Mouse (Mus musculus) adrenal gland (tissue): ENCODE measurements around the gene Fndc3b.

Source experiments
- intact Hi-C: fragments of 180-260 bp; cut with DNase I; formaldehyde crosslinking; loops from one replicate; pipeline ENCODE4 v1.15.1; 2025

The Fndc3b gene

DNA sequence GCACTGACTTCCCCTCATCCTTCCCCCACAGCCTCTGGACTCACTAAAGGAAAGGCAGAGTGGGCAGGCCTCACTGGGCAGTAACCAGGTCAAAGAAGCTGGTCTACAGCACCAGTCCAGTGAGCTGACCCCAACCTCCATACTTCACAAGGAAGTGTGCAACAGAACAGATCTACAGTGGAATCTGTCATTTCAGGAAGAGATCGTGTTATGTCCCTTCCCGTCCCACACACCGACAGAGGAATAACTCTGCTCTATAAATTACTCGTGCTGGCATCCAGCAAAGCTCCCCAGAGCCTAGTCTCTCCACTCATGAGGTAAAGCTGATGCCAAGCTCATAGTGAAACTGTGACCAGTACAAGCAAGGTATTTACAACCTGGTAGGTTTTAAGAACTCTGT is 27.7 kb downstream of the Fndc3b start:
- intact Hi-C loops: no loop called here

- intact Hi-C loops: no loop called here
Measured at GRCm38 (mm10) chr3:27677574-27677973, 33.5 kb downstream of the Fndc3b start.

DNA sequence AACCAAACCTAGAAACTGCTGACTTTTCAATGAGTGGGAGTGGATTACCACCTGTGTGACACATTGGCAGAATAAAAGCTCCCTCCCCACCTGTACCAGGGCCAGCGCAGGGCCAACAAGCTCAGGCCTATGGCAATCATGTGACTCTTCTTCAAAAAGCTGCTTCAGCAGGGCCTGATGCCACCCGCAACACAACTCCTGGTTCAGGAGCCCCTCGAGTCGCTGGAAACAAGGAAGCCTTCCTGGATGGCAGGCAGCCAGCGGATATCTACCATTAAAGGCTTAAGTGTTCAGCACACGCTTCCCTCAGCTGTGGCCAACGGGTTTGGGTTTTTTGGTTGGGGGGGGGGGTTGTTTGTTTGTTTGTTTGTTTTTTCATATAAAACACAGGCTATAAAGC is 37.4 kb downstream of the Fndc3b start:
- intact Hi-C loops: no loop called here

- intact Hi-C loops: no loop called here
Measured at GRCm38 (mm10) chr3:27670416-27670815, 40.7 kb downstream of the Fndc3b start.

DNA sequence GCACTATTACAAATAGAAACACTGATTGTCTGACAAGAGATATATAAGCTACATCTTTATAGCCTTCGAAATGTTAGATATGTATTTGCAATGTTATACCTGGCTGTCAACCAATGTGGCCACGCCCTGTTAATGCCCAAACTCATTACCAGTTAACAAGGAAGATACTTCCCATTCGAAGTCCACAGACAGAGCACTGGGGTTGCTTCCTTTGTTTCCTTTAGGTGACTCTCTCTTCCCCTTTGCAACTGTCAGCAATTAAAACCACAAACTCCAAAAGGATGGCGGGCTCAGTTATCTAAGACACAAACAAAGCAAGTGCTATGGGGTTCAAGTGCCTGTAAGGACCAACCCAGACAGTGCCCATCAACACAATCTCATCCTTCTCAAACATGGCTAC is 43.8 kb downstream of the Fndc3b start:
- intact Hi-C loops: no loop called here

DNA sequence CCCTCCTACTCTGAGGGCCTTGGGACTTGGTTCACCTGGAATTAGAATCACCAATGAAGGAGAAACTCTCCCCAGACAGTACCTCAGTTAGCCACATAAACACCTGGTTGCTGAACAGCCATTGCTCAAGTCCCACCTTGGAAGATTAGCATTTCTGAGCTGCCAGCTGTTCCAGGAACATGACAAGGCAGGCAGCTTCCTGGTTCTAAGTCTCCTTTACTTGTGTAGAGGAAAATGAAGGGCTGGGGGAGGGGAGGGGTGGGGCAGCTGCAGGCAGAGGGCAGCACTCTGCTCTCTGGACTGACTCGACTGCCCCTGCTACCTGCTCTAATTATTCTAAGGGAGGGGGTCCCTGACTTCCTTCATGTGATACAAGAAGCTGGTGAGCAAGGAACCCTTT is 45.8 kb downstream of the Fndc3b start:
- intact Hi-C loops: no loop called here

DNA sequence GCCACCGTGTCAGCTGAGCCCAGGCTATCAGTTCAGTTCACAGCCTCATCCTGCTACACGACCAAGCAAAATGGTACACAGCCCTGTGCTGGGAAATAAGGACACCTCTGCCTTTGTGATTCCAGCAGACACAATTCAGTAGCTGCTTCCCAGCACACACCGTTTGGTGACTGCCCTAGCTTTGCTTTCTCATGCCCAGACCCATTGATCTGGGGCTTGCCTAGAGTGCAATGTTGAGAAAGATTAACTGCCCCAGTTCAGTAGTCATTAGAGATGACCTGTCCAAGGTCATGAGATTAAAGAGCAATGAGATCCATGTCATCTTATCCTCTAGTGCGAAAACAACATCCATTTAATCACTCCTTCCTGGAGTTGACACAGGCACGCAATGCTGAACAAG is 47.9 kb downstream of the Fndc3b start:
- intact Hi-C loops: no loop called here

DNA sequence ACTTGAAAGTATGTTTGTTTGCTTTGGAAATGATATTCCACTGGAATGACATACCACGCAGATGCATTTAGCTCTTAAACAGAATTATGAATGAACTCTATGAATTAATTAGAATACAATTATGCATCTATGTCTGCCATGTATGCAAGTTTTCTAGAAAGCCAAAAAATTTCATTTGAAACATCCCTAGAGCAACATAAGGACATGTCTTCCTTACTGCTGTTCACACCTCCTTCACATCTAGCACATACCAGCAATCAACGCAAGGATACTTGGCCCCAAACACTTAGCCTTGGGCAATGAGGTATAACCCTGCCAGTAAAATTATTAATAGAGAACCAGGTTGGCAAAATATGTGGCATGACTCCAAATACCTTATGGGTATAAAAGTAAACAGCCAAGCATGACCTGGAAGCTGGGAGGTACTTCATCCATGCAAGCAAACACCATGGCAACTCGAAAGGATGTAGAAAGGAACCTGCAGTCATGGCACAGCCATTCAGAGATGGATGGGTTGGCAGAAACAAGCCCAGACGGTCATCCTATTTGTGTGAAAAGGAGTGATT is 52.8 kb downstream of the Fndc3b start:
- intact Hi-C loops: loop anchor here (5.0 kb wide), 1 partner anchor 41 kb away; no protein-coding TSS in a partner anchor

- intact Hi-C loops: loop anchor here (5.0 kb wide), 1 partner anchor 40 kb away; no protein-coding TSS in a partner anchor
Measured at GRCm38 (mm10) chr3:27656764-27657390, 54.2 kb downstream of the Fndc3b start.

DNA sequence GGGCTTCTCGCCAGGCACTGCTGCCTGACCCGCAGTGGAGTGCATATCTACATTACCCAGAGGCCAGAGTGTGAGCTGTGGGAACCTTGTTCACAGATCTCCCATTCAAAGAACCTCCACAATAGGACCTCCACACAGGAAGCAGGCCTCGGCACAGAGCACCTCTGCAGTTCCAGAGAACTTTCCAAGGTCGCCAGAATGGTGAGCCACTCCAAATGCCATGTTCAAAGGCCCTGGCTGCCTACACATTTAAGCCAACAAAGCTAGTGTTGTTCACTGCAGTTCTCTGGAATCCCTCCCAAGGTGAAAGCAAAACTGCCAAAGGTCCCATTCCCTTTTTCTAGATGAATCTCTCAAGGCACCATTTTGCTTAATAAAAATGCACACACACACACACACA is 55.4 kb downstream of the Fndc3b start:
- intact Hi-C loops: loop anchor here (5.0 kb wide), 1 partner anchor 38 kb away; no protein-coding TSS in a partner anchor

GRCm38 (mm10) chr3:27655042-27655441 is 56.1 kb downstream of the Fndc3b start:
- intact Hi-C loops: loop anchor here (5.0 kb wide), 1 partner anchor 38 kb away; no protein-coding TSS in a partner anchor

GRCm38 (mm10) chr3:27652451-27653011 is 58.6 kb downstream of the Fndc3b start:
- intact Hi-C loops: loop anchor here (5.0 kb wide), 1 partner anchor 35 kb away; no protein-coding TSS in a partner anchor

DNA sequence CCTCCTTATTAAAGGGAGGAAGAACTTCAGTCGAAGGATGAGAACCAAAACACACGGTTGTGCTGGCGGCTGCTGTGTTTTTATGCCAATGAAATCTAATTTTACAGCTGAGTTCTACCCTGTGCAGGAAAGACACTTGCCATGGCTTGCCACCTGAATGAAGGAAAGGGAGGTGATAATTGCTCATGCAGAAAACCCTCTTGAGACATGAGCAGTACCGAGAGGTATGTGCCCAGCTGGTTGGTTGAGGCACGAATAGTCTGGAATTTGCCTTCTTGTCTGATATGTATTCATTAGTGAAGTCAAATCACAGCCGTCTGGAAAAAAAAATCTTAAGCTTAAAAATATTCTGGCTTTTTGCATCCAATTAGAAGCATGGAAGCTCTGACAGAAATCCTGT is 59.4 kb downstream of the Fndc3b start:
- intact Hi-C loops: loop anchor here (5.0 kb wide), 1 partner anchor 36 kb away; no protein-coding TSS in a partner anchor

DNA sequence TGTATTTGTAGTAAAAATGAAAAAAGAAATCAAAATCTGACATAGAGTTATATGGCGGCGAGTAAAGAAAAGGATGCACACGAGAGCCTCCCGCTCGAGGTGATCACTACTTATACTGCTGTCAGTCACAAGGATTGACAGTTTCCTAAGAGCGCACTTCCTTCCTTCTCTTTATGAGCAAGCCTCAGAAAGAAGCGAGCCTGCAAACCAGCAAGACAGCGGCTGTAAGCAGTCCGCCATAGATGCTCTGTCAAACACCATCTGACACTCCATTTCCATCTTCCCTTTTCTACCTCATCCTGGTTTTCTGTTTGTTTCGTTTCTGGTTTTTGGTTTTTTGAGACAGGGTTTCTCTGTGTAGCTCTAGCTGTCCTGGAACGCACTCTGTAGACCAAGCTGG is 61.0 kb downstream of the Fndc3b start:
- intact Hi-C loops: loop anchor here (5.0 kb wide), 1 partner anchor 37 kb away; no protein-coding TSS in a partner anchor

DNA sequence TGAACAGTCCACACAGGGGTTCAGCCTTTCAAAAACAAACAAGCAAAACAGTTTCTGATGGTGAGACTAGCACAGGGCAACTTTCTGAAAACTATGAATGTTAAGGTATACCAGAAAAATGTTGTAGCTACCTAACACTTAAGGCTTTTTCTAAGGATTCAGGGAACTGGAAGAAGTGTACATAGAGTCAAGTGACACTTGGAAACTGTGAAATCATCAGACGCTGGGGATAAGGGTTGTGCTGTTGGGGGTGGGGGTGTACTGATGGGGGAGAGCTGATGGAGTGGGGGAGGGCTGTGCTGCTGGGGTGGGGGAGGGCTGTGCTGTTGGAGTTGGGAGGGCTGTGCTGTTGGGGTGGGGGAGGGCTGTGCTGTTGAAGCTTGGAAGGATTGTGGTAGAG is 61.8 kb downstream of the Fndc3b start:
- intact Hi-C loops: no loop called here

DNA sequence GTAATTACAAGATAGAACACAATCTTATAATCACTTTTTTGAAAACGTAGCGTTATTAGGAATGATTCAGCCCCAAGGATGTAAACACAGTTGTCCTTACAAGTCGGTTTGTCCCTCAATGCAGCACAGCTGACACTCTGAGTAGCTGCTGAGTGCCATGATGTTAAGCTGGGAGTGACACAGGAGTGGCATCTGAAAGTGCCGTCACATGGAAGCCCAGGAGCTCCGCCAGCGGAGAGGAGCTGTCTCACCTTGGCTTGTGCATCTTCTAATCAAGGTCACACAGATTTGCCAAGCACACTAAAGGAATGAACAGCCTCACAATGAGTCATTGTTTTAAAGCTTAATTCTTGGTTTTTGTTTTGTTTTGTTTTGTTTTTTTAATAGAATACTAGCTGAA is 68.7 kb downstream of the Fndc3b start:
- intact Hi-C loops: no loop called here

DNA sequence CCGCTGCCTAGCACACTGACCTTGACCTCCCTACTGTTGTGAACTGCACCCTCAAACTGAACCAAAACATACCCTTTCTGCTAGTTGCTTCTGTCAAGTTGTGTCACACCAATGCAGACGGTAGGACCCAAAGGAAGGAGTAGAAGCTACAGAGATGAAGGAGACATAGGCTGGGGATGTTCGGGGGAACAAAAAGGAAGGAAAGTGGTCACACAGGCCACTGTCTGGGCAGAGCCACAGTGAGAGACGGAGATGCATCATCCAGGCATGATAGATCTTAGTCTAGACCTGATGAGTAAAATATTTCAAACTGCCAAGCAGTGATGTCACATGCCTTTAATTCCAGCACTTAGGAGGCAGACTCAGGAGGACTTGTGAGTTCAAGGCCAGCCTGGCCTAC is 71.4 kb downstream of the Fndc3b start:
- intact Hi-C loops: no loop called here

DNA sequence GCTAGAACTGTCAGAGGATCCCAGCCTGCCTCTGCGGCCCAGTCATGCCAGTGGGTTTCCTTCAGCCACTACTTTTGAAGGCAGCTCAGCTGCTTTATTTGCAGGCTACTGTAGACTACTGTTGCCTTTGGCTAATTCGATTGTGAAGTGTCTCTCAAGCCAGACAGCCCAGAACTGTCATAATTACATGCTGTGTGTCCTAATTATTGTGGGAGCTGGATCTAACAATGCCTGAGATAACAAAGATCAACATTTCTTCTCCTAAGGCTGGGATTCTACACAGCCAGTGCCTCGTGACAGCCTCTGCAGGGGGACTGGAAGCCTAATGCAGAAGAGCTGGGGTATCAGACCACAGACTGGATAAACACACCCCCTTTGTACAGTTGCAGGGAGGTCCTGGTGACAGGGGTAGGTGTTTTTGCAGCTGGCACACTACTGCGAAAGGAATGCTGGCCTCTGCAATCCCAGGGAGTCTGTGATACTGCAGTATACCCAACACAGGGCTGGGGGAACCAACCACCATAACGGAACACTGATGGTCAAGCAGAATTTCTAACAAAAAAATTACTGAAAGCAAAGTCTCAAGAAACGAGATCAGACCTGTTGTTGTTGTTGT is 74.0 kb downstream of the Fndc3b start:
- intact Hi-C loops: no loop called here

DNA sequence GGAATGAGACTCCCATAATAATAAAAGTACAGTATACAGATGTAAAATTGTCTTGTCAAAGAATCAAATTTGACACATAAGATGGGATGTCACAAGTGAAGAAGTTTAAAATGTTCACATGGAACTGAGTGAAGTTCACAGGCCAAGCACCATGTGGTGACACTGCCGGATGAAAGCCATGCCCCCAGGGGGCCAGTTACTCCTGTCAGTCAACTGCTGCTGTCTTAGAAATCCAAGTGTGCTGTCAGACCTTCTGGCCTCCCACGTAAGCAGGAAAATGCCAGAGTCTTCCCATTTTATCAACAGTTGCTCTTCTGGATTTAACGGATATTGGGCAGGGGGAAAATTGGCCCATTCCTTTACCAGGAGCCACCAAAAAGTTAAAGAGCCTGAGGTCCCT is 75.3 kb downstream of the Fndc3b start:
- intact Hi-C loops: no loop called here

DNA sequence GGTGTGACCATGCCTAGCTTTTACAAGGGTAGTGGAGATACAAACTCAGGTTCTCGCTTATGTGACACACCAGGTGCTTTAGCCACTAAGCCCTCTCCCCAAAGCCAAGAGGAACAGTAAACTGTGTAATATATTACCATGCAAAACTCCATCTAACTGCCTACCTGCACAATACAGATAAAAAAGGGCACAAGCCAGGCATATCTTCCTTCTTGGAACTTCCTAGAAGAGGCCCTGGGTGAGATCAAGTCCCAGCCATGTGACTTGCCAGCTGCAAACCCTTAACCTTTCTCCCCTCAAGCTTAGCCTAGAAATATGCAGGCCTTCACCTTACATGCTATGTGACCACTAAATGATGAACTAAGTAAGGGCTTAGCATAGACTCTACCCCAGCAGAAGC is 78.2 kb downstream of the Fndc3b start:
- intact Hi-C loops: no loop called here

- intact Hi-C loops: no loop called here
Measured at GRCm38 (mm10) chr3:27631112-27631511, 80.0 kb downstream of the Fndc3b start.

- intact Hi-C loops: no loop called here
Measured at GRCm38 (mm10) chr3:27629716-27630115, 81.4 kb downstream of the Fndc3b start.
